Mouse (Mus musculus) embryonic facial prominence, embryonic 13.5 days (tissue): ENCODE results near the gene Tmem234. TPM values are rescaled to one million over a fixed set of nuclear protein-coding genes. Genes with fewer than 3 reads are reported as not detected.

Source experiments
- ATAC-seq: fragments of 200-750 bp; cut with Nextera tagmentation; 2 replicates; pipeline ENCODE4 v1.8.0; 2017; ENCODE audit warnings: low read depth; ENCODE audit not compliant: insufficient number of reproducible peaks, insufficient read depth, low FRiP score, low TSS enrichment
- H3K27ac ChIP-seq: fragments of 300-500 bp; sonication (generic); 2 replicates; pipeline ENCODE4 v1.5.1; 2015; ENCODE audit warnings: moderate library complexity, mild to moderate bottlenecking, inconsistent platforms
- H3K27me3 ChIP-seq: fragments of 300-500 bp; sonication (generic); 2 replicates; pipeline ENCODE4 v1.6.1; 2015; ENCODE audit warnings: mild to moderate bottlenecking, inconsistent platforms
- H3K36me3 ChIP-seq: fragments of 300-500 bp; sonication (generic); 2 replicates; pipeline ENCODE4 v1.6.1; 2015; ENCODE audit warnings: mild to moderate bottlenecking, inconsistent platforms
- H3K4me1 ChIP-seq: fragments of 300-500 bp; sonication (generic); 2 replicates; pipeline ENCODE4 v1.6.1; 2015; ENCODE audit warnings: inconsistent platforms
- H3K4me2 ChIP-seq: fragments of 300-500 bp; sonication (generic); 2 replicates; pipeline ENCODE4 v1.6.1; 2015; ENCODE audit warnings: moderate library complexity, mild to moderate bottlenecking, inconsistent platforms
- H3K4me3 ChIP-seq: fragments of 300-500 bp; sonication (generic); 2 replicates; pipeline ENCODE4 v1.5.1; 2015; ENCODE audit warnings: mild to moderate bottlenecking, inconsistent platforms
- H3K9ac ChIP-seq: fragments of 300-500 bp; sonication (generic); 2 replicates; pipeline ENCODE4 v1.6.1; 2015; ENCODE audit warnings: mild to moderate bottlenecking, inconsistent platforms
- H3K9me3 ChIP-seq: fragments of 300-500 bp; sonication (generic); 2 replicates; pipeline ENCODE4 v1.6.1; 2016; ENCODE audit warnings: inconsistent platforms
- WGBS: fragments of 180-500 bp; shearing (Covaris S2); methylation state at CpG from one replicate; pipeline ENCODE4 v1.1.7; 2015; ENCODE audit warnings: mixed read lengths; 5-methylcytosine and 5-hydroxymethylcytosine counted together
- polyA plus RNA-seq: library from polyadenylated mRNA; unstranded; fragments of >200 nt; fragmentation: Nextera tagmentation; extraction: Ambion mirVana; gene quantifications from 2 replicates; pipeline ENCODE4 v1.2.1, GENCODE M21; 2015

The Tmem234 gene
- polyA plus RNA-seq, 1 experiment from 2014 or later: 215 TPM

GRCm38 (mm10) chr4:129645204-129645603, 44.7 kb downstream of the Tmem234 start:
- Histone ChIP-seq H3K9ac (no peak overlapping the region), H3K27ac (no peak overlapping the region), H3K36me3 (peaks cover 67% of the 10 kb centered on the region), H3K4me3 (no peak overlapping the region), H3K27me3 (no peaks in the 10 kb centered on the region), H3K4me2 (no peak overlapping the region), H3K9me3 (no peaks in the 10 kb centered on the region), H3K4me1 (peaks cover 9% of the 10 kb centered on the region)
- WGBS: 90% methylated on average over 6 of the region's 6 CpGs
- no peak for ATAC-seq

- no peak overlapping the region for H3K4me3 ChIP-seq
- H3K4me1 ChIP-seq: no peaks in the 10 kb centered on the region
- H3K27ac ChIP-seq: no peak overlapping the region
- H3K27me3 ChIP-seq: no peaks in the 10 kb centered on the region
- 74% methylated on average over 1 of the region's 1 CpGs for WGBS
- H3K9ac ChIP-seq: no peak overlapping the region
- no peak for ATAC-seq
- H3K36me3 ChIP-seq: peaks cover 94% of the 10 kb centered on the region
- no peak overlapping the region for H3K4me2 ChIP-seq
- no peaks in the 10 kb centered on the region for H3K9me3 ChIP-seq
Observed at GRCm38 (mm10) chr4:129648656-129649055, 48.2 kb downstream of the Tmem234 start.

- Histone ChIP-seq H3K9me3 (no peaks in the 10 kb centered on the region), H3K27me3 (no peaks in the 10 kb centered on the region), H3K27ac (no peak overlapping the region), H3K4me2 (no peak overlapping the region), H3K4me1 (no peaks in the 10 kb centered on the region), H3K9ac (no peak overlapping the region), H3K4me3 (no peak overlapping the region), H3K36me3 (peaks cover 98% of the 10 kb centered on the region)
- no peak for ATAC-seq
- WGBS: 92% methylated on average over 8 of the region's 8 CpGs
Observed at GRCm38 (mm10) chr4:129650359-129650758, 49.9 kb downstream of the Tmem234 start.

GRCm38 (mm10) chr4:129654770-129655169, 54.3 kb downstream of the Tmem234 start:
- no peak overlapping the region for H3K4me2 ChIP-seq
- H3K9me3 ChIP-seq: no peaks in the 10 kb centered on the region
- no peak overlapping the region for H3K4me3 ChIP-seq
- H3K27me3 ChIP-seq: no peaks in the 10 kb centered on the region
- H3K4me1 ChIP-seq: no peaks in the 10 kb centered on the region
- no peak overlapping the region for H3K9ac ChIP-seq
- H3K36me3 ChIP-seq: peaks cover 95% of the 10 kb centered on the region
- ATAC-seq: no peak
- H3K27ac ChIP-seq: no peak overlapping the region; the same call in 1 of the 2 replicates
- WGBS: 89% methylated on average over 14 of the region's 14 CpGs

DNA sequence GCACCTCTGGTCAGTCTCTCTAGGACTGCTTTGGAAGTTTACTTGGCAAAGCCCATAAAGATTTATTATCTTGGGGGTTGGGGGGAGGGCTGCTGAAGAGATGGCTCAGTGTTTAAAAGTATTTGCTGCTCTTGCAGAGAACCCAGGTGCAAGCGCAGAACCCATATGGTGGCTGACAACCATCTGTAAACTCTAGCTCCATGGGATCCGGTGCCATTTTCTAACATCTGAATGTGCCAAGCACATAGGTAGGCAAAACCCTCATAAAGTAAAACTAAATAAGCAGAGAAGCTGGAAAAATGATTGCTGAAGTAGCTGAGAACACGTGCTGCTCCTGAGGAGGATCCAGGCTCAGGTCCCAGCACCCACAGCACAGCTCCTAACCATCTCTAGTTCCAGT, 61.1 kb downstream of the Tmem234 start:
- H3K9me3 ChIP-seq: no peaks in the 10 kb centered on the region
- H3K4me3 ChIP-seq: no peak overlapping the region
- no peak overlapping the region for H3K27ac ChIP-seq
- 94% methylated on average over 3 of the region's 3 CpGs for WGBS
- H3K27me3 ChIP-seq: no peaks in the 10 kb centered on the region
- H3K36me3 ChIP-seq: peaks cover 65% of the 10 kb centered on the region
- no peaks in the 10 kb centered on the region for H3K4me1 ChIP-seq
- no peak overlapping the region for H3K9ac ChIP-seq
- ATAC-seq: no peak
- no peak overlapping the region for H3K4me2 ChIP-seq

DNA sequence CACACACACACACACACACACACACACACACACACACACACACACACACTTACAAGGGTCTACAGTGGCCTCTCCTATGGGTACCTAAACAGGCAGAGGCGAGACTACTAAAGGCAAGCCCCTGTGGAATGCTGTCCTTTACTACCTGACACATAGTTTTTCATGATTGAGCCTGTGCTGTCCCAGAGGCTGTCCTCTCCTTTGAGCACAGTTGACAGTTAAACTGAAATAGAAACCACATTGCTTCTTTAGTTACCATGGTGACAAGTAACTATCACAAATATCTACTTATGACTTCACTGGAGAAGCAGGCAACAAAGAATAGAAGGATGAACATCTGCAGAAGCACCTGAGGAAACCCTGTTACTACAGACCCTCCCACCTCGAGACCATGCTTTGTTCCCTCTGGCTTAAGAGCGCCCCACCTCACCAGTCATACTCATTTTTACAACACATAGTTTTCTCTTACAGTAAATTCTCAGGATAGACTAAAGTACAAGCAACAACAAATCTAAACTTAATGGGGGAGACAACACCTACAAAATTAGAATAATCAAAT, 61.9 kb downstream of the Tmem234 start:
- Histone ChIP-seq H3K27ac (no peak overlapping the region), H3K4me2 (no peak overlapping the region), H3K36me3 (peaks cover 65% of the 10 kb centered on the region), H3K4me3 (no peak overlapping the region), H3K4me1 (no peaks in the 10 kb centered on the region), H3K9ac (no peak overlapping the region), H3K27me3 (no peaks in the 10 kb centered on the region), H3K9me3 (no peaks in the 10 kb centered on the region)
- WGBS: 81% methylated on average over 3 of the region's 3 CpGs
- no peak for ATAC-seq

DNA sequence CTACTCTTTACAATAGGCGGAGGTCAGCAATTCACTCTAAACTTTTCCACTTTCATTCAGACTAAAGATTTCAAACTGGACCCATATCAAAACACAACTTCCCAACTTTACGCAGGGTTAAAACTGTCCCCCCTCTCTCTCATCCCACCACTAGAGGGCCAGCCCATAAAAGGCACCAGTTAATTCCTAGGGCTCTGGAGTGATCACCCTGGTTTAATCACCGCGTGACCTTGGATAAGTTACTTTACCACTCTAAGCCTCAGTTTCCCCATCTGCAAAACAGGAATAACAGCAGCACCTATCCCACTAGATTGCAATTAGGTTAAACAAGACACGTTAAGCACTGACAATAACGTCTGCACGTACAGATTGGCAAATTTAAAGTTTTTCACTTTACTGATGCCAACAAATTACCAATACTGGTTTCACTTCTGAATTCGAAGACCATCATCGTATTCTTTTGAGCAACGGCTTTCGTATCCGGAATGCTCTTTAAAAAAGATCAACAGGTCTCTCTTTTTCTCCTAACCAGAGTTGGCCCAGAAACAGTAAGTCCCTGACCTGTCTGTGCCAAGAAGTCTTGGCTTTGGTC, 71.1 kb downstream of the Tmem234 start:
- 7% methylated on average over 12 of the region's 12 CpGs for WGBS
- H3K27ac ChIP-seq: peak overlapping the region; percentile 96
- H3K4me2 ChIP-seq: peak overlapping the region; percentile 68
- peak overlapping the region; percentile 100 for H3K4me3 ChIP-seq
- peak overlapping the region; percentile 99 for H3K9ac ChIP-seq
- no peak for ATAC-seq
- H3K27me3 ChIP-seq: no peaks in the 10 kb centered on the region
- no peaks in the 10 kb centered on the region for H3K9me3 ChIP-seq
- H3K36me3 ChIP-seq: peaks cover 28% of the 10 kb centered on the region
- H3K4me1 ChIP-seq: peaks cover 12% of the 10 kb centered on the region

GRCm38 (mm10) chr4:129672083-129672877, 71.8 kb downstream of the Tmem234 start, which contains the start of gene Kpna6:
Kpna6 (minus strand) TSS chr4:129672767.
- peak; percentile 82 for ATAC-seq
- WGBS: under 1% methylated on average over 65 of the region's 65 CpGs
- peaks cover 12% of the 10 kb centered on the region for H3K4me1 ChIP-seq
- peak within 1 kb of the TSS; percentile 96 for H3K27ac ChIP-seq
- peak within 1 kb of the TSS; percentile 100 for H3K4me3 ChIP-seq
- H3K9me3 ChIP-seq: no peaks in the 10 kb centered on the region
- H3K9ac ChIP-seq: peak within 1 kb of the TSS; percentile 99
- H3K4me2 ChIP-seq: peak within 1 kb of the TSS; percentile 68
- no peaks in the 10 kb centered on the region for H3K27me3 ChIP-seq
- H3K36me3 ChIP-seq: peaks cover 28% of the 10 kb centered on the region

DNA sequence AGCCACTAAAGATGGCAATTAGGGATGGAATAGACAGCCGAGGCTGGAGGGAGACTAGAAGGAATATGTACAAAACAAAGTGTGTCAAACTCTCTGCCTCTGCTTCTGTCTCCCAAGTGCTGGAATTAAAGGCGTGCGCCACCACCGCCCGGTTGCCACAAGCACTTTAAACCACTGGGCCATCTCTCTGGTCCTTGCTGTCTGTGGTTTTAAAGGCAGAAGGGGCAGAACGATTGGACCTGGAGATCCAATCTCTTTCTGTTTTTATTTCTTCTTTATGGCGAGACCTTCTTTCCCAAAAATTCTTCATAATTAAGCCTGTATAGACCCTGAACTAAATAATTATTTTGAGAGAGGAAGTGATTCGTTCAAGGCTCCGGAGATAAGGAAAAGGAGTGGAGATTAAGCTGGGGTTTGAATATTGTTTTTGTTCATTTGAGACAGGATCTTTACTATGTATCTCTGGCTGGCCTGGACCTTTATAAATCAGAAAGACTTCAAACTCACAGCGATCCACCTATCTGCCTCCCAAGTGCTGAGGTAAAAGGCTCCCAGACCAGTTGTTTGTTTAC, 72.5 kb downstream of the Tmem234 start:
- Histone ChIP-seq H3K4me2 (peak overlapping the region; percentile 68), H3K9ac (peak overlapping the region; percentile 99), H3K4me1 (peaks cover 12% of the 10 kb centered on the region), H3K9me3 (no peaks in the 10 kb centered on the region), H3K27me3 (no peaks in the 10 kb centered on the region), H3K36me3 (peaks cover 33% of the 10 kb centered on the region), H3K4me3 (peak overlapping the region; percentile 100), H3K27ac (peak overlapping the region; percentile 96)
- 8% methylated on average over 10 of the region's 10 CpGs for WGBS
- no peak for ATAC-seq
